Mouse (Mus musculus) E14TG2a.4 (cell line): Measurements from ENCODE around the gene Bard1.
A peak's percentile ranks its signal among the peaks of the same experiment; 100 is the strongest.

Source experiments
- H3K27me3 ChIP-seq: 2 replicates; pipeline ENCODE4 v1.6.1; 2014; ENCODE audit warnings: low read length, control low read depth; ENCODE audit not compliant: insufficient read depth
- H3K36me3 ChIP-seq: 2 replicates; pipeline ENCODE4 v1.6.1; 2014; ENCODE audit warnings: low read length, control low read depth; ENCODE audit not compliant: insufficient read depth
- H3K4me1 ChIP-seq: replicated peaks from 2 replicates; pipeline ENCODE4 v1.6.1; 2014; ENCODE audit warnings: low read depth, low read length, control low read depth
- H3K4me3 ChIP-seq: replicated peaks from 2 replicates; pipeline ENCODE4 v1.5.1; 2014; ENCODE audit warnings: mild to moderate bottlenecking, low read length
- H3K9me3 ChIP-seq: 2 replicates; pipeline ENCODE4 v1.6.1; 2014; ENCODE audit warnings: low read length, control low read depth
- CTCF ChIP-seq: conservative IDR thresholded peaks from 2 replicates; pipeline ENCODE4 v1.5.1; 2014; ENCODE audit warnings: low read length
- NANOG ChIP-seq: IDR thresholded peaks from 2 replicates; pipeline ENCODE4 v1.6.1; 2014; ENCODE audit warnings: borderline replicate concordance, low read length, mixed read lengths
- POU5F1 ChIP-seq: IDR thresholded peaks from 2 replicates; pipeline ENCODE4 v1.6.1; 2014; ENCODE audit warnings: low read length, borderline replicate concordance

The Bard1 gene

GRCm38 (mm10) chr1:71103174-71103864, 373 bp upstream of the Bard1 start:
- Histone ChIP-seq H3K4me3 (peak overlapping the region; percentile 50), H3K36me3 (peaks cover 25% of the 10 kb centered on the region), H3K27me3 (no peaks in the 10 kb centered on the region), H3K9me3 (peaks cover 5% of the 10 kb centered on the region; the same call in 1 of the 2 replicates), H3K4me1 (peaks cover 39% of the 10 kb centered on the region)
- TF ChIP-seq CTCF: no peak
- TF ChIP-seq POU5F1: no peak
- TF ChIP-seq NANOG: no peak

GRCm38 (mm10) chr1:71101369-71101970, 1.5 kb downstream of the Bard1 start:
- TF ChIP-seq POU5F1 (no peak), NANOG (no peak), CTCF (no peak)
- peak overlapping the region; percentile 97 for H3K4me3 ChIP-seq
- peaks cover 57% of the 10 kb centered on the region for H3K4me1 ChIP-seq
- H3K27me3 ChIP-seq: no peaks in the 10 kb centered on the region
- peaks cover 35% of the 10 kb centered on the region for H3K36me3 ChIP-seq
- peaks cover 5% of the 10 kb centered on the region; the same call in 1 of the 2 replicates for H3K9me3 ChIP-seq

GRCm38 (mm10) chr1:71100591-71101368, 2.2 kb downstream of the Bard1 start:
- H3K36me3 ChIP-seq: peaks cover 40% of the 10 kb centered on the region
- H3K27me3 ChIP-seq: no peaks in the 10 kb centered on the region
- peaks cover 5% of the 10 kb centered on the region; the same call in 1 of the 2 replicates for H3K9me3 ChIP-seq
- TF ChIP-seq NANOG: no peak
- TF ChIP-seq POU5F1: no peak
- no peak for TF ChIP-seq CTCF
- H3K4me1 ChIP-seq: peaks cover 61% of the 10 kb centered on the region
- peak overlapping the region; percentile 97; the same call in 1 of the 2 replicates for H3K4me3 ChIP-seq

- Histone ChIP-seq H3K4me3 (no peak overlapping the region), H3K9me3 (peaks cover 5% of the 10 kb centered on the region; the same call in 1 of the 2 replicates), H3K27me3 (no peaks in the 10 kb centered on the region), H3K36me3 (peaks cover 45% of the 10 kb centered on the region), H3K4me1 (peaks cover 64% of the 10 kb centered on the region)
- TF ChIP-seq POU5F1: no peak
- no peak for TF ChIP-seq CTCF
- no peak for TF ChIP-seq NANOG
These were observed 2.9 kb downstream of the Bard1 start for GRCm38 (mm10) chr1:71099945-71100515.

DNA sequence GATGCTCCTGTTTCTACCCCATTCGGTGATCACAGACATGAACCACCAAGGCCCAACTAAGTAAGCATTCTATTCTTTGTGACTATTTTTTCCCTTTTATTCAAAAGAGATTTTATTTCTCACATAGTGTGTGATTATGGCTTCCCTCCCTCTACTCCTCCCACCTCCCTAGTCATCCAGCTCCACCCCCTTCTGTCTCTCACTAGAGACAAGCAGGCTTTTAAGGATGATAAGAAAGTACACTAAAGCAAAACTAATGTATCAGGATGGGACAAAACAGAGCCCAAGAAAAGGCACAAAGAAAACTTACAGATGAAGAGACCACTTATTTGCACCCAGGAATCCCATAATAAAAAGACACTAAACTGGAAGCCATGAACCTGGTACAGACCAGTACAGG, 6.9 kb downstream of the Bard1 start:
- H3K36me3 ChIP-seq: peaks cover 47% of the 10 kb centered on the region
- no peak for TF ChIP-seq POU5F1
- no peak for TF ChIP-seq CTCF
- TF ChIP-seq NANOG: no peak
- no peaks in the 10 kb centered on the region for H3K9me3 ChIP-seq

GRCm38 (mm10) chr1:71095211-71095805, 7.6 kb downstream of the Bard1 start:
- H3K9me3 ChIP-seq: no peaks in the 10 kb centered on the region
- H3K36me3 ChIP-seq: peaks cover 41% of the 10 kb centered on the region
- H3K27me3 ChIP-seq: no peaks in the 10 kb centered on the region
- TF ChIP-seq CTCF (no peak), NANOG (no peak), POU5F1 (no peak)
- no peak overlapping the region for H3K4me3 ChIP-seq
- peaks cover 45% of the 10 kb centered on the region for H3K4me1 ChIP-seq

More for the DNA sequence above, 6.9 kb downstream of the Bard1 start:
- H3K4me1 ChIP-seq: peaks cover 52% of the 10 kb centered on the region
- no peak overlapping the region for H3K4me3 ChIP-seq
- no peaks in the 10 kb centered on the region for H3K27me3 ChIP-seq

- peaks cover 62% of the 10 kb centered on the region for H3K36me3 ChIP-seq
- TF ChIP-seq CTCF (no peak), POU5F1 (no peak), NANOG (no peak)
- H3K4me3 ChIP-seq: no peak overlapping the region
- no peaks in the 10 kb centered on the region; the same call in 1 of the 2 replicates for H3K4me1 ChIP-seq
- no peaks in the 10 kb centered on the region for H3K27me3 ChIP-seq
- H3K9me3 ChIP-seq: no peaks in the 10 kb centered on the region
These were observed 27.3 kb downstream of the Bard1 start for GRCm38 (mm10) chr1:71075651-71076050.
